Mouse (Mus musculus) thymus, adult 2 months (tissue): Measurements from ENCODE around the gene Fam227a.

Source experiments
- CTCF ChIP-seq: fragments of 200-500 bp; IDR thresholded peaks from 2 replicates; pipeline ENCODE4 v1.5.1; 2012; ENCODE audit warnings: mild to moderate bottlenecking, control low read depth, low read length, moderate library complexity, borderline replicate concordance; ENCODE audit not compliant: control insufficient read depth, poor library complexity, insufficient read depth; ENCODE audit errors: extremely low read depth
- POLR2A ChIP-seq: fragments of 200-500 bp; IDR thresholded peaks from 2 replicates; pipeline ENCODE4 v1.6.1; 2012; ENCODE audit warnings: mild to moderate bottlenecking, low read length, control low read depth, moderate library complexity; ENCODE audit not compliant: control insufficient read depth, poor library complexity, insufficient read depth; ENCODE audit errors: extremely low read depth

- TF ChIP-seq CTCF (no peak), POLR2A (no peak)
These were observed 36.8 kb upstream of the Fam227a start for GRCm38 (mm10) chr15:79695516-79695915.
